Mouse (Mus musculus) gastrocnemius, adult 2 months (tissue): ENCODE results near the gene Ecd. TPM values are rescaled to one million over a fixed set of nuclear protein-coding genes. Genes with fewer than 3 reads are reported as not detected.

Experiments
- DNase-seq: peaks from one replicate; pipeline ENCODE4 v3.0.0; 2022
- H3K27ac ChIP-seq: fragments of 200-600 bp; 2 replicates; pipeline ENCODE4 v1.8.1; 2022; ENCODE audit warnings: mild to moderate bottlenecking
- H3K4me3 ChIP-seq: fragments of 200-600 bp; 2 replicates; pipeline ENCODE4 v1.8.1; 2022; ENCODE audit warnings: mild to moderate bottlenecking, moderate library complexity
- CTCF ChIP-seq: fragments of 200-600 bp; IDR thresholded peaks from 2 replicates; pipeline ENCODE4 v1.8.1; 2022; ENCODE audit warnings: antibody characterized with exemption, mild to moderate bottlenecking, moderate library complexity
- intact Hi-C: fragments of 180-260 bp; cut with DNase I; formaldehyde crosslinking; loops from one replicate; pipeline ENCODE4 v1.15.1; 2025
- long read RNA-seq, 2 experiments: library from polyadenylated mRNA; stranded (forward); transcript quantifications; one replicate each; pipeline ENCODE4 v2.0.0; 2021
- total RNA-seq, 2 experiments: library from RNA; stranded (reverse); gene quantifications; 2 replicates each; pipeline ENCODE4 v1.2.3; 2021

Gene Ecd
- 10 to 100 TPM; 32.7 to 38.9 TPM for total RNA-seq
- long read RNA-seq, experiment 1, transcript Ecd-201 (14 exons, 3,132 nt), result major isoform, 60 of 66 reads
- long read RNA-seq, experiment 1, partial matches to known transcripts, result 5 of 66 reads
- long read RNA-seq, experiment 1, other reads (novel, unspliced or antisense), result 1 of 66 reads
- long read RNA-seq, experiment 2, transcript Ecd-201 (14 exons, 3,132 nt), result major isoform, 40 of 44 reads
- long read RNA-seq, experiment 2, partial matches to known transcripts, result 2 of 44 reads
- long read RNA-seq, experiment 2, other reads (novel, unspliced or antisense), result 2 of 44 reads

- Histone ChIP-seq H3K27ac (peak within 1 kb of the TSS; percentile 90), H3K4me3 (peak within 1 kb of the TSS; percentile 91)
- TF ChIP-seq CTCF, result peak; percentile 65
- intact Hi-C loops, result loop anchor here (5.0 kb wide), 1 partner anchor 129 kb away; no protein-coding TSS in a partner anchor
- peak; percentile 94 for DNase-seq
Measured at GRCm38 (mm10) chr14:20347991-20348541, at the start of gene Ecd, which contains the start of gene Fam149b. Gene Ecd, minus strand, starts transcription at chr14:20348121. Gene Fam149b, plus strand, starts transcription at chr14:20348162.

- DNase-seq, result no peak
- TF ChIP-seq CTCF, result no peak
- intact Hi-C loops, result no loop called here
- Histone ChIP-seq H3K4me3 (0 out of 2 replicates have a peak overlapping the region, but pooled peaks have one; percentile 9), H3K27ac (peak overlapping the region; percentile 71)
Measured at GRCm38 (mm10) chr14:20397220-20397619, 49.3 kb upstream of the Ecd start.

- Histone ChIP-seq H3K27ac (peak within 1 kb of the TSS; percentile 98), H3K4me3 (peak within 1 kb of the TSS; percentile 84)
- peak; percentile 98 for DNase-seq
- TF ChIP-seq CTCF, result no peak
- intact Hi-C loops, result loop anchor here (5.0 kb wide), 3 partner anchors 89 to 264 kb away; partner anchors contain the start of genes Anxa7, Myoz1 and Ppp3cb
Measured at GRCm38 (mm10) chr14:20393205-20393913, 45.4 kb upstream of the Ecd start, which contains the start of gene Mrps16. Gene Mrps16, minus strand, starts transcription at chr14:20393634.

GRCm38 (mm10) chr14:20392326-20392725 lies 44.4 kb upstream of the Ecd start:
- Histone ChIP-seq H3K4me3 (peak overlapping the region; percentile 40; the same call in 1 of the 2 replicates), H3K27ac (no peak overlapping the region)
- DNase-seq, result no peak
- intact Hi-C loops, result loop anchor here (5.0 kb wide), 3 partner anchors 90 to 265 kb away; partner anchors contain the start of genes Anxa7, Myoz1 and Ppp3cb
- no peak for TF ChIP-seq CTCF

GRCm38 (mm10) chr14:20389446-20390079 lies 41.6 kb upstream of the Ecd start:
- no peak for TF ChIP-seq CTCF
- intact Hi-C loops, result loop anchor here (5.0 kb wide), 3 partner anchors 93 to 268 kb away; partner anchors contain the start of genes Anxa7, Myoz1 and Ppp3cb
- Histone ChIP-seq H3K4me3 (peak overlapping the region; percentile 95), H3K27ac (peak overlapping the region; percentile 88)
- no peak for DNase-seq

- TF ChIP-seq CTCF, result no peak
- intact Hi-C loops, result no loop called here
- Histone ChIP-seq H3K4me3 (peak within 1 kb of the TSS; percentile 95), H3K27ac (peak within 1 kb of the TSS; percentile 88)
- DNase-seq, result peak; percentile 97
Measured at GRCm38 (mm10) chr14:20388441-20389129, 40.7 kb upstream of the Ecd start, which contains the start of gene Dnajc9. Gene Dnajc9, minus strand, starts transcription at chr14:20388910.

- H3K4me3 ChIP-seq, result no peak overlapping the region
- DNase-seq, result no peak
- H3K27ac ChIP-seq, result no peak overlapping the region
- intact Hi-C loops, result no loop called here
- TF ChIP-seq CTCF, result no peak
Measured at GRCm38 (mm10) chr14:20379753-20380430, 32.0 kb upstream of the Ecd start.

- Histone ChIP-seq H3K4me3 (no peak overlapping the region), H3K27ac (no peak overlapping the region)
- intact Hi-C loops, result no loop called here
- TF ChIP-seq CTCF, result no peak
- no peak for DNase-seq
Measured at GRCm38 (mm10) chr14:20379087-20379640, 31.2 kb upstream of the Ecd start.

GRCm38 (mm10) chr14:20378313-20379061 lies 30.6 kb upstream of the Ecd start:
- peak; percentile 54 for TF ChIP-seq CTCF
- no peak overlapping the region for H3K27ac ChIP-seq
- no peak overlapping the region for H3K4me3 ChIP-seq
- DNase-seq, result peak; percentile 51
- intact Hi-C loops, result no loop called here

- Histone ChIP-seq H3K4me3 (no peak overlapping the region), H3K27ac (no peak overlapping the region)
- TF ChIP-seq CTCF, result no peak
- intact Hi-C loops, result no loop called here
- DNase-seq, result no peak
Measured at GRCm38 (mm10) chr14:20377112-20377521, 29.2 kb upstream of the Ecd start.
